Mouse (Mus musculus) mature B cell (primary cell): ENCODE measurements around the gene Nasp.

Experiments
- in situ Hi-C: fragments of 300-500 bp; cut with MboI; formaldehyde crosslinking; loops from 2 replicates; pipeline ENCODE4 v1.14.3; 2019

Gene Nasp

GRCm38 (mm10) chr4:116635197-116635596 lies 7.5 kb upstream of the Nasp start:
- in situ Hi-C loops: no loop called here

GRCm38 (mm10) chr4:116627359-116627716 lies 403 bp downstream of the Nasp start:
- in situ Hi-C loops: no loop called here

- in situ Hi-C loops: no loop called here
Measured at GRCm38 (mm10) chr4:116626658-116627358, 933 bp downstream of the Nasp start.

GRCm38 (mm10) chr4:116624831-116625230 lies 2.9 kb downstream of the Nasp start:
- in situ Hi-C loops: no loop called here

- in situ Hi-C loops: no loop called here
Measured at GRCm38 (mm10) chr4:116615237-116615636, 12.5 kb downstream of the Nasp start.

- in situ Hi-C loops: no loop called here
Measured at GRCm38 (mm10) chr4:116612621-116613020, 15.1 kb downstream of the Nasp start.

- in situ Hi-C loops: no loop called here
Measured at GRCm38 (mm10) chr4:116596978-116597881, 30.5 kb downstream of the Nasp start.

GRCm38 (mm10) chr4:116596379-116596778 lies 31.4 kb downstream of the Nasp start, which contains the start of gene Ccdc17:
TSS of gene Ccdc17 (plus strand) at chr4:116596654.
- in situ Hi-C loops: no loop called here

- in situ Hi-C loops: no loop called here
Measured at GRCm38 (mm10) chr4:116595793-116596192, 31.9 kb downstream of the Nasp start.

- in situ Hi-C loops: no loop called here
Measured at GRCm38 (mm10) chr4:116558151-116558882, 69.4 kb downstream of the Nasp start.

GRCm38 (mm10) chr4:116557306-116558121 lies 70.2 kb downstream of the Nasp start, which contains the start of gene Gpbp1l1:
TSS of gene Gpbp1l1 (plus strand) at chr4:116557658.
- in situ Hi-C loops: no loop called here

- in situ Hi-C loops: no loop called here
Measured at GRCm38 (mm10) chr4:116556561-116557305, 71.0 kb downstream of the Nasp start.

GRCm38 (mm10) chr4:116555413-116556300 lies 72.1 kb downstream of the Nasp start, which contains the start of gene Tmem69:
TSS of gene Tmem69 (minus strand) at chr4:116555936.
- in situ Hi-C loops: no loop called here

GRCm38 (mm10) chr4:116553035-116553434 lies 74.7 kb downstream of the Nasp start:
- in situ Hi-C loops: no loop called here
